Mouse (Mus musculus) G1E (cell line): ENCODE results near the gene Rfxank.

Experiments
- CTCF ChIP-seq: IDR thresholded peaks from 2 replicates; pipeline ENCODE4 v1.5.1; 2012; ENCODE audit warnings: low read depth, low read length, inconsistent platforms, mixed read lengths
- GATA1 ChIP-seq: IDR thresholded peaks from 2 replicates; pipeline ENCODE4 v1.6.1; 2012; ENCODE audit warnings: borderline replicate concordance, low read length, inconsistent platforms, mixed read lengths
- POLR2AphosphoS5 ChIP-seq: IDR thresholded peaks from 2 replicates; pipeline ENCODE4 v1.6.1; 2012; ENCODE audit warnings: low read depth, low read length, inconsistent platforms; ENCODE audit not compliant: insufficient replicate concordance
- TAL1 ChIP-seq: conservative IDR thresholded peaks from 2 replicates; pipeline ENCODE4 v1.6.1; 2012; ENCODE audit warnings: low read depth, low read length, inconsistent platforms, mixed read lengths

GRCm38 (mm10) chr8:70163316-70163715 is 24.4 kb upstream of the Rfxank start:
- TF ChIP-seq CTCF (no peak), GATA1 (no peak), TAL1 (no peak), POLR2AphosphoS5 (no peak)
